In genomic region chr8:117899892-117900291, GRCm38 (mm10) we compare ENCODE assay signal across 19 mouse cellular contexts.
"Had no signal": no experiment of that assay in that cellular context is flagged by ENCODE, and none has a peak within 500 bp of the region (broad histone marks: within the 10 kb centered on the region; RNA-seq: fewer than 3 reads in every experiment).

No protein-coding gene starts in this region.

- DNase-seq: liver, postnatal 0 days; lung, adult 2 months; lung, postnatal 14 days; lung, postnatal 36 days; right cerebral cortex, postnatal 14 days; right cerebral cortex, postnatal 4 days; thymus, adult 2 months; thymus, postnatal 36 days had no signal

- H3K27ac ChIP-seq: liver, embryonic 15.5 days; lung, embryonic 15.5 days; macrophage; midbrain, embryonic 13.5 days; midbrain, embryonic 15.5 days; neural tube, embryonic 12.5 days; stomach, embryonic 15.5 days; stomach, postnatal 0 days had no signal

- H3K4me2 ChIP-seq: liver, embryonic 15.5 days; lung, embryonic 15.5 days; midbrain, embryonic 11.5 days; midbrain, embryonic 13.5 days; midbrain, embryonic 15.5 days; neural tube, embryonic 12.5 days; stomach, embryonic 15.5 days had no signal

- H3K27me3 ChIP-seq: liver, embryonic 15.5 days; lung, embryonic 15.5 days; megakaryocyte, embryonic 14.5 days; midbrain, embryonic 13.5 days; midbrain, embryonic 15.5 days; neural tube, embryonic 12.5 days; stomach, embryonic 15.5 days had no signal

- H3K4me3 ChIP-seq: liver, embryonic 15.5 days; lung, embryonic 15.5 days; megakaryocyte, embryonic 14.5 days; midbrain, embryonic 13.5 days; midbrain, embryonic 15.5 days; neural tube, embryonic 12.5 days; stomach, embryonic 15.5 days had no signal

- H3K36me3 ChIP-seq: liver, embryonic 15.5 days; lung, embryonic 15.5 days; midbrain, embryonic 13.5 days; midbrain, embryonic 15.5 days; neural tube, embryonic 12.5 days; stomach, embryonic 15.5 days had no signal

- ATAC-seq: liver, postnatal 0 days; lung, postnatal 0 days; midbrain, embryonic 13.5 days; midbrain, embryonic 15.5 days had no signal

- H3K9ac ChIP-seq: liver, embryonic 15.5 days; liver, postnatal 0 days; lung, embryonic 15.5 days; midbrain, embryonic 13.5 days; midbrain, embryonic 15.5 days; neural tube, embryonic 12.5 days; stomach, embryonic 15.5 days had no signal

- H3K9me3 ChIP-seq: liver, embryonic 15.5 days; lung, embryonic 15.5 days; midbrain, embryonic 13.5 days; midbrain, embryonic 15.5 days; neural tube, embryonic 12.5 days; stomach, embryonic 15.5 days had no signal

- H3K4me1 ChIP-seq: liver, embryonic 15.5 days; lung, embryonic 15.5 days; megakaryocyte, embryonic 14.5 days; stomach, embryonic 15.5 days had no signal
